Mouse (Mus musculus) neural tube, embryonic 14.5 days (tissue): ENCODE data around the gene Sox30. TPM values are rescaled to one million over a fixed set of nuclear protein-coding genes. Genes with fewer than 3 reads are reported as not detected.

Source experiments
- ATAC-seq: fragments of 200-750 bp; cut with Nextera tagmentation; 2 replicates; pipeline ENCODE4 v1.8.0; 2017; ENCODE audit warnings: low read depth, mild to moderate bottlenecking, moderate TSS enrichment, moderate library complexity
- H3K27ac ChIP-seq: fragments of 300-500 bp; sonication (generic); 2 replicates; pipeline ENCODE4 v1.5.1; 2014; ENCODE audit warnings: low read depth, mild to moderate bottlenecking, control low read depth, low read length, moderate library complexity, mixed read lengths
- H3K27me3 ChIP-seq: fragments of 300-500 bp; sonication (generic); 2 replicates; pipeline ENCODE4 v1.6.1; 2014; ENCODE audit warnings: low read length; ENCODE audit not compliant: control insufficient read depth, insufficient read depth
- H3K36me3 ChIP-seq: fragments of 300-500 bp; sonication (generic); 2 replicates; pipeline ENCODE4 v1.6.1; 2014; ENCODE audit warnings: low read length, mixed read lengths; ENCODE audit not compliant: control insufficient read depth, insufficient read depth
- H3K4me1 ChIP-seq: fragments of 300-500 bp; sonication (generic); 2 replicates; pipeline ENCODE4 v1.6.1; 2014; ENCODE audit warnings: low read length; ENCODE audit not compliant: control insufficient read depth, insufficient read depth
- H3K4me2 ChIP-seq: fragments of 300-500 bp; sonication (generic); 2 replicates; pipeline ENCODE4 v1.6.1; 2014; ENCODE audit warnings: mild to moderate bottlenecking, low read depth, low read length, control low read depth
- H3K4me3 ChIP-seq: fragments of 300-500 bp; sonication (generic); 2 replicates; pipeline ENCODE4 v1.5.1; 2014; ENCODE audit warnings: low read depth, low read length, control low read depth, mixed read lengths
- H3K9ac ChIP-seq: fragments of 300-500 bp; sonication (generic); replicated peaks from 2 replicates; pipeline ENCODE4 v1.6.1; 2014; ENCODE audit warnings: low read depth, mild to moderate bottlenecking, control low read depth, low read length, mixed read lengths
- H3K9me3 ChIP-seq: fragments of 300-500 bp; sonication (generic); 2 replicates; pipeline ENCODE4 v1.6.1; 2016; ENCODE audit warnings: low read length; ENCODE audit not compliant: control insufficient read depth
- WGBS: fragments of 180-500 bp; shearing (Covaris S2); extraction: QIAGEN DNeasy Blood & Tissue Kit; methylation state at CpG from one replicate; pipeline ENCODE4 v1.1.7; 2014; 5-methylcytosine and 5-hydroxymethylcytosine counted together
- polyA plus RNA-seq: library from polyadenylated mRNA; unstranded; fragments of >200 nt; fragmentation: Nextera tagmentation; extraction: Ambion mirVana; gene quantifications from 2 replicates; pipeline ENCODE4 v1.2.1, GENCODE M21; 2014

The Sox30 gene
- polyA plus RNA-seq, 1 experiment from 2014 or later: 0.11 TPM

- Histone ChIP-seq H3K4me2 (no peak overlapping the region), H3K9ac (no peak overlapping the region), H3K27me3 (no peaks in the 10 kb centered on the region), H3K9me3 (no peaks in the 10 kb centered on the region), H3K4me1 (peaks cover 7% of the 10 kb centered on the region; the same call in 1 of the 2 replicates), H3K27ac (no peak overlapping the region), H3K36me3 (peaks cover 7% of the 10 kb centered on the region; the same call in 1 of the 2 replicates), H3K4me3 (no peak overlapping the region)
- 61% methylated on average over 8 of the region's 8 CpGs for WGBS
- no peak for ATAC-seq
Measured at GRCm38 (mm10) chr11:46064767-46065166, 84.7 kb downstream of the Sox30 start.

DNA sequence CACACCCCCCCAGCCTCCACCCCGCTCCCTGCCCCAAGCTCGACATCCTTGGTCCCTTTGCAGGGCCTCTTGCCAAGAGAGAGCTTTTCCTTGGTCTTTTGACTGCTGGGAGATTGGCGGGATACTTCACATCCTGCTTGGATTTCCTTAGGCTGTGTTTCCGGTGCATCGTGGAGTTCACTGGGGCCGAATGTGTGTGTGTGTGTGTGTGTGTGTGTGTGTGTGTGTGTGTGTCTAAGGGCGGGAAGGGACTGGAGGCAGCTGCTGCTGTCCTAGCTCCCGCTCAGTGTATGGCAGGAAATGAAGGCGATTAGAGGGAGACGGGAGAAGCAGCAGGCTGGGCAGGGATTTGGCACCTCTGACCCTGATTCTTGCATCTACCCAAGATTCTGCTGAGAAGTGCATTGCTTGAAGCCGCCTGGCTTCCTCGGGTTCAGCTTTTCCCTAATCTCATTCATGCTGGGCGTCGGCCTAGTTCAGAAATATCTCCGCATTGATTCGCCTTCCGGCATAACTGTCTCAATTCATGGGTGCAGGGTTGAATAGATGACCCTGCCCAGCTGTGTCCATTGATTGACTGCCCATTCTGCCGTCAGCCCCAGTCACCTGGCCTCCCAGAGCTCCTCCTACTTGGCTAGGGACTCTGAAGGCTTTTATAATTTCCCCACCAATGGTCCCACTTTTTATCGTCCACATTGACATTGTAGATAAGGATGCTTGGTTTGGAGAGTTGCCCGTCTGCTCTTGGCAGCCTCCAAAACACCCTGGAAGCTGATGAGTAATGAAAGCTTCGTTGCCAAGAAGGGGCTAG lies 85.3 kb downstream of the Sox30 start:
- Histone ChIP-seq H3K9ac (no peak overlapping the region), H3K4me2 (no peak overlapping the region), H3K9me3 (no peaks in the 10 kb centered on the region), H3K27me3 (no peaks in the 10 kb centered on the region), H3K4me1 (peaks cover 7% of the 10 kb centered on the region; the same call in 1 of the 2 replicates), H3K36me3 (peaks cover 7% of the 10 kb centered on the region; the same call in 1 of the 2 replicates), H3K4me3 (no peak overlapping the region), H3K27ac (no peak overlapping the region)
- WGBS: 57% methylated on average over 21 of the region's 21 CpGs
- peak; percentile 25; the same call in 1 of the 2 replicates for ATAC-seq

Other genes with a start within 250 kb of the Sox30 start
- 34.5 and 49.7 TPM in 2 replicates for gene Clint1, start 128.3 kb upstream of the Sox30 start, polyA plus RNA-seq
- 28.7 and 29.4 TPM in 2 replicates for gene Lsm11, start 35.4 kb upstream of the Sox30 start, polyA plus RNA-seq
- 9.6 and 11.5 TPM in 2 replicates for gene Thg1l, start 24.8 kb upstream of the Sox30 start, polyA plus RNA-seq
- 4.6 and 6.1 TPM in 2 replicates for gene Gm12166, start 72.0 kb downstream of the Sox30 start, polyA plus RNA-seq
- 13.8 and 18.9 TPM in 2 replicates for gene Adam19, start 75.7 kb downstream of the Sox30 start, polyA plus RNA-seq
- 0.22 TPM in 1 of 2 replicates, not detected in the other for gene Nipal4, start 186.2 kb downstream of the Sox30 start, polyA plus RNA-seq